Mouse (Mus musculus) E14TG2a.4 (cell line): ENCODE measurements around the gene Gm5157.
"Not testable (repeated sequence)": the region's sequence is repeated elsewhere in the genome, so short reads cannot be mapped to it uniquely, and the experiment has no call there.

Experiments used
- H3K27me3 ChIP-seq: 2 replicates; pipeline ENCODE4 v1.6.1; 2014; ENCODE audit warnings: low read length, control low read depth; ENCODE audit not compliant: insufficient read depth
- H3K36me3 ChIP-seq: 2 replicates; pipeline ENCODE4 v1.6.1; 2014; ENCODE audit warnings: low read length, control low read depth; ENCODE audit not compliant: insufficient read depth
- H3K4me1 ChIP-seq: replicated peaks from 2 replicates; pipeline ENCODE4 v1.6.1; 2014; ENCODE audit warnings: low read depth, low read length, control low read depth
- H3K4me3 ChIP-seq: replicated peaks from 2 replicates; pipeline ENCODE4 v1.5.1; 2014; ENCODE audit warnings: mild to moderate bottlenecking, low read length
- H3K9me3 ChIP-seq: 2 replicates; pipeline ENCODE4 v1.6.1; 2014; ENCODE audit warnings: low read length, control low read depth

Gene Gm5157

GRCm38 (mm10) chr7:21190323-21190722 is at the start of gene Gm5157:
Gm5157 (minus strand) TSS chr7:21190423.
- H3K9me3 ChIP-seq, H3K27me3 ChIP-seq, H3K36me3 ChIP-seq, H3K4me1 ChIP-seq, H3K4me3 ChIP-seq: not testable (repeated sequence)

GRCm38 (mm10) chr7:21161885-21162284 is 28.3 kb downstream of the Gm5157 start, which contains the start of gene Vmn1r123:
Vmn1r123 (plus strand) TSS chr7:21162185.
- H3K4me1 ChIP-seq, H3K4me3 ChIP-seq, H3K9me3 ChIP-seq, H3K27me3 ChIP-seq, H3K36me3 ChIP-seq: not testable (repeated sequence)
